Mouse (Mus musculus) heart, embryonic 14.5 days (tissue): ENCODE data around the gene Pdcd7. TPM values are rescaled to one million over a fixed set of nuclear protein-coding genes. Genes with fewer than 3 reads are reported as not detected.

Experiments
- ATAC-seq: fragments of 200-750 bp; cut with Nextera tagmentation; 2 replicates; pipeline ENCODE4 v1.8.0; 2017; ENCODE audit warnings: low read depth, moderate TSS enrichment; ENCODE audit not compliant: insufficient number of reproducible peaks, insufficient read depth, low FRiP score
- H3K27ac ChIP-seq, 2 experiments: fragments of 200-500 bp in 1 of 2; fragments of 300-500 bp in 1 of 2; sonication (generic) in 1 of 2; replicated peaks in 1 of 2; 2 replicates each; pipeline ENCODE4 v1.5.1; 2012 to 2014; ENCODE audit warnings: low read depth in 2 of 2, low read length in 2 of 2, control low read depth in 1 of 2, mild to moderate bottlenecking in 1 of 2, mixed read lengths in 1 of 2; ENCODE audit not compliant: control insufficient read depth in 1 of 2, insufficient read depth in 1 of 2
- H3K27me3 ChIP-seq: fragments of 300-500 bp; sonication (generic); 2 replicates; pipeline ENCODE4 v1.6.1; 2014; ENCODE audit warnings: mild to moderate bottlenecking, low read length, control low read depth; ENCODE audit not compliant: control insufficient read depth, insufficient read depth
- H3K36me3 ChIP-seq: fragments of 300-500 bp; sonication (generic); 2 replicates; pipeline ENCODE4 v1.6.1; 2014; ENCODE audit warnings: mild to moderate bottlenecking, control low read depth, low read length, mixed read lengths; ENCODE audit not compliant: control insufficient read depth, insufficient read depth
- H3K4me1 ChIP-seq, 2 experiments: fragments of 200-500 bp in 1 of 2; fragments of 300-500 bp in 1 of 2; sonication (generic) in 1 of 2; 2 replicates each; pipeline ENCODE4 v1.6.1; 2012 to 2014; ENCODE audit warnings: low read length in 2 of 2, control low read depth in 1 of 2, mixed read lengths in 1 of 2; ENCODE audit not compliant: control insufficient read depth in 2 of 2, insufficient read depth in 2 of 2
- H3K4me2 ChIP-seq: fragments of 300-500 bp; sonication (generic); 2 replicates; pipeline ENCODE4 v1.6.1; 2014; ENCODE audit warnings: mild to moderate bottlenecking, low read length
- H3K4me3 ChIP-seq, 2 experiments: fragments of 200-500 bp in 1 of 2; fragments of 300-500 bp in 1 of 2; sonication (generic) in 1 of 2; 2 replicates each; pipeline ENCODE4 v1.5.1; 2012 to 2014; ENCODE audit warnings: low read length in 2 of 2, mild to moderate bottlenecking in 2 of 2, control low read depth in 1 of 2, low read depth in 1 of 2, moderate library complexity in 1 of 2; ENCODE audit not compliant: control insufficient read depth in 1 of 2, insufficient read depth in 1 of 2
- H3K9ac ChIP-seq: fragments of 300-500 bp; sonication (generic); 2 replicates; pipeline ENCODE4 v1.6.1; 2014; ENCODE audit warnings: mild to moderate bottlenecking, low read length
- H3K9me3 ChIP-seq: fragments of 300-500 bp; sonication (generic); 2 replicates; pipeline ENCODE4 v1.6.1; 2016; ENCODE audit warnings: low read length, control low read depth; ENCODE audit not compliant: control insufficient read depth
- WGBS: fragments of 180-500 bp; shearing (Covaris S2); extraction: QIAGEN DNeasy Blood & Tissue Kit; methylation state at CpG from one replicate; pipeline ENCODE4 v1.1.7; 2014; 5-methylcytosine and 5-hydroxymethylcytosine counted together
- polyA plus RNA-seq: library from polyadenylated mRNA; unstranded; fragments of >200 nt; fragmentation: Nextera tagmentation; extraction: Ambion mirVana; gene quantifications from 2 replicates; pipeline ENCODE4 v1.2.1, GENCODE M21; 2014

The Pdcd7 gene
- polyA plus RNA-seq: 8.4 and 10.9 TPM in 2 replicates

- Histone ChIP-seq H3K36me3 (no peaks in the 10 kb centered on the region), H3K27me3 (no peaks in the 10 kb centered on the region), H3K27ac (peak within 1 kb of the TSS; percentile 88 to 98), H3K4me1 (peaks cover 0 to 23% of the 10 kb centered on the region in 2 experiments; a peak in 3 of 4 replicates), H3K9me3 (peaks cover 6% of the 10 kb centered on the region; the same call in 1 of the 2 replicates), H3K9ac (peak within 1 kb of the TSS; percentile 97), H3K4me3 (peak within 1 kb of the TSS; percentile 73 to 100), H3K4me2 (peak within 1 kb of the TSS; percentile 84)
- peak; percentile 92 for ATAC-seq
- WGBS: 1% methylated on average over 57 of the region's 59 CpGs
Observed at GRCm38 (mm10) chr9:65345854-65346475, at the start of gene Pdcd7. Pdcd7 (plus strand) TSS chr9:65346104.

GRCm38 (mm10) chr9:65297056-65297455 lies 48.8 kb upstream of the Pdcd7 start:
- no peaks in the 10 kb centered on the region for H3K9me3 ChIP-seq
- H3K4me2 ChIP-seq: no peak overlapping the region
- no peaks in the 10 kb centered on the region for H3K27me3 ChIP-seq
- 99% methylated on average over 2 of the region's 2 CpGs for WGBS
- no peak overlapping the region for H3K4me3 ChIP-seq
- H3K27ac ChIP-seq: no peak overlapping the region
- no peak overlapping the region for H3K9ac ChIP-seq
- no peak for ATAC-seq
- H3K36me3 ChIP-seq: peaks cover 41% of the 10 kb centered on the region
- peaks cover 2 to 18% of the 10 kb centered on the region in 2 experiments; a peak in 2 of 4 replicates for H3K4me1 ChIP-seq

GRCm38 (mm10) chr9:65298761-65299160 lies 47.1 kb upstream of the Pdcd7 start:
- Histone ChIP-seq H3K27me3 (no peaks in the 10 kb centered on the region), H3K4me3 (no peak overlapping the region), H3K4me2 (no peak overlapping the region), H3K9me3 (no peaks in the 10 kb centered on the region), H3K27ac (no peak overlapping the region), H3K9ac (no peak overlapping the region; the same call in 1 of the 2 replicates), H3K36me3 (peaks cover 58% of the 10 kb centered on the region), H3K4me1 (peaks cover 0 to 13% of the 10 kb centered on the region in 2 experiments; a peak in 2 of 4 replicates)
- no peak for ATAC-seq
- WGBS: 74% methylated on average over 3 of the region's 3 CpGs

GRCm38 (mm10) chr9:65299650-65300049 lies 46.3 kb upstream of the Pdcd7 start:
- Histone ChIP-seq H3K36me3 (peaks cover 67% of the 10 kb centered on the region), H3K27ac (no peak overlapping the region), H3K4me3 (no peak overlapping the region)

GRCm38 (mm10) chr9:65302327-65302983 lies 43.4 kb upstream of the Pdcd7 start:
- Histone ChIP-seq H3K4me2 (no peak overlapping the region), H3K4me3 (no peak overlapping the region), H3K9me3 (no peaks in the 10 kb centered on the region), H3K27ac (no peak overlapping the region), H3K4me1 (no peaks in the 10 kb centered on the region), H3K9ac (no peak overlapping the region), H3K36me3 (peaks cover 84% of the 10 kb centered on the region), H3K27me3 (no peaks in the 10 kb centered on the region)
- 86% methylated on average over 4 of the region's 4 CpGs for WGBS
- no peak for ATAC-seq

More at GRCm38 (mm10) chr9:65299650-65300049, 46.3 kb upstream of the Pdcd7 start:
- no peak overlapping the region for H3K4me2 ChIP-seq
- H3K9me3 ChIP-seq: no peaks in the 10 kb centered on the region
- no peak for ATAC-seq
- peaks cover 0 to 13% of the 10 kb centered on the region in 2 experiments; a peak in 2 of 4 replicates for H3K4me1 ChIP-seq
- H3K9ac ChIP-seq: no peak overlapping the region
- 94% methylated on average over 7 of the region's 7 CpGs for WGBS
- H3K27me3 ChIP-seq: no peaks in the 10 kb centered on the region

- H3K27ac ChIP-seq: no peak overlapping the region
- no peak for ATAC-seq
- no peak overlapping the region for H3K4me2 ChIP-seq
- H3K36me3 ChIP-seq: peaks cover 90% of the 10 kb centered on the region
- H3K9me3 ChIP-seq: no peaks in the 10 kb centered on the region
- 91% methylated on average over 4 of the region's 4 CpGs for WGBS
- H3K4me1 ChIP-seq: no peaks in the 10 kb centered on the region
- H3K4me3 ChIP-seq: no peak overlapping the region
- H3K9ac ChIP-seq: no peak overlapping the region
- H3K27me3 ChIP-seq: no peaks in the 10 kb centered on the region
Observed at GRCm38 (mm10) chr9:65303586-65303985, 42.3 kb upstream of the Pdcd7 start.

GRCm38 (mm10) chr9:65304300-65304699 lies 41.6 kb upstream of the Pdcd7 start:
- Histone ChIP-seq H3K9ac (no peak overlapping the region), H3K9me3 (no peaks in the 10 kb centered on the region), H3K36me3 (peaks cover 96% of the 10 kb centered on the region), H3K27me3 (no peaks in the 10 kb centered on the region), H3K27ac (no peak overlapping the region), H3K4me2 (no peak overlapping the region), H3K4me3 (no peak overlapping the region), H3K4me1 (no peaks in the 10 kb centered on the region)
- 70% methylated on average over 4 of the region's 4 CpGs for WGBS
- ATAC-seq: no peak
